Mouse (Mus musculus) R1 (cell line): ENCODE measurements around the gene Lamtor5.

Source experiments
- DNase-seq: peaks from one replicate; pipeline ENCODE4 v3.0.0-alpha.2; 2018; ENCODE audit warnings: low read depth, low spot score

Lamtor5 gene

GRCm38 (mm10) chr3:107278479-107279269 is at the start of gene Lamtor5:
Gene Lamtor5 (plus strand): TSS chr3:107278858.
- peak; percentile 89 for DNase-seq

GRCm38 (mm10) chr3:107229221-107229620 is 49.4 kb upstream of the Lamtor5 start:
- no peak for DNase-seq

GRCm38 (mm10) chr3:107229822-107230221 is 48.8 kb upstream of the Lamtor5 start:
- DNase-seq, result no peak

GRCm38 (mm10) chr3:107230527-107230926 is 48.1 kb upstream of the Lamtor5 start, which contains the start of gene A630076J17Rik:
Gene A630076J17Rik (plus strand): TSS chr3:107230614.
- no peak for DNase-seq

GRCm38 (mm10) chr3:107231202-107231601 is 47.5 kb upstream of the Lamtor5 start:
- no peak for DNase-seq

GRCm38 (mm10) chr3:107233351-107233813 is 45.3 kb upstream of the Lamtor5 start:
- DNase-seq, result peak; percentile 78

- no peak for DNase-seq
These were observed 44.7 kb upstream of the Lamtor5 start for GRCm38 (mm10) chr3:107233945-107234344.

- no peak for DNase-seq
These were observed 40.6 kb upstream of the Lamtor5 start for GRCm38 (mm10) chr3:107238051-107238450.

GRCm38 (mm10) chr3:107238471-107238980 is 40.1 kb upstream of the Lamtor5 start:
- DNase-seq, result no peak

- DNase-seq, result no peak
These were observed 39.1 kb upstream of the Lamtor5 start, which contains the start of gene Prok1 for GRCm38 (mm10) chr3:107239607-107240006. Gene Prok1 (minus strand): TSS chr3:107239707.

GRCm38 (mm10) chr3:107241389-107242094 is 37.1 kb upstream of the Lamtor5 start:
- DNase-seq, result no peak

GRCm38 (mm10) chr3:107246876-107247275 is 31.8 kb upstream of the Lamtor5 start:
- no peak for DNase-seq

- no peak for DNase-seq
These were observed 29.6 kb upstream of the Lamtor5 start for GRCm38 (mm10) chr3:107249042-107249441.

GRCm38 (mm10) chr3:107250320-107250719 is 28.3 kb upstream of the Lamtor5 start:
- DNase-seq, result no peak

- DNase-seq, result no peak
These were observed 26.6 kb upstream of the Lamtor5 start for GRCm38 (mm10) chr3:107252035-107252434.

GRCm38 (mm10) chr3:107253925-107254324 is 24.7 kb upstream of the Lamtor5 start:
- no peak for DNase-seq

GRCm38 (mm10) chr3:107255992-107256391 is 22.7 kb upstream of the Lamtor5 start:
- no peak for DNase-seq

- no peak for DNase-seq
These were observed 21.9 kb upstream of the Lamtor5 start for GRCm38 (mm10) chr3:107256724-107257123.

- DNase-seq, result no peak
These were observed 20.7 kb upstream of the Lamtor5 start for GRCm38 (mm10) chr3:107257924-107258323.

- DNase-seq, result no peak
These were observed 17.5 kb upstream of the Lamtor5 start for GRCm38 (mm10) chr3:107260956-107261850.

- no peak for DNase-seq
These were observed 16.9 kb upstream of the Lamtor5 start for GRCm38 (mm10) chr3:107261851-107262165.
